Mouse (Mus musculus): ENCODE data around the gene Gm17349.

Gm17349 gene

GRCm38 (mm10) chr15:99661121-99661830 lies 44.0 kb downstream of the Gm17349 start:
- no peak for DNase-seq (ENCODE audit: low spot score)

GRCm38 (mm10) chr15:99658437-99658836 lies 46.9 kb downstream of the Gm17349 start:
- no peak for DNase-seq (ENCODE audit: low spot score)

GRCm38 (mm10) chr15:99655956-99656355 lies 49.3 kb downstream of the Gm17349 start:
- no peak for DNase-seq (ENCODE audit: low spot score)

GRCm38 (mm10) chr15:99653876-99654275 lies 51.4 kb downstream of the Gm17349 start:
- no peak for DNase-seq (ENCODE audit: low spot score)

GRCm38 (mm10) chr15:99653291-99653690 lies 52.0 kb downstream of the Gm17349 start:
- no peak for DNase-seq (ENCODE audit: low spot score)
